Mouse (Mus musculus): ENCODE results near the gene Gm17555. TPM values are rescaled to one million over a fixed set of nuclear protein-coding genes. Genes with fewer than 3 reads are reported as not detected.

Gm17555 gene
- polyA plus RNA-seq, 1 experiment from 2014 or later: not detected

GRCm38 (mm10) chr2:126198971-126199370 lies 15.9 kb upstream of the Gm17555 start:
- Histone ChIP-seq H3K4me1 (replicated peaks; ENCODE audit: control insufficient read depth, insufficient read depth, low read length) (no peaks in the 10 kb centered on the region), H3K27me3 (ENCODE audit: control insufficient read depth, insufficient read depth, low read length) (no peaks in the 10 kb centered on the region), H3K4me2 (replicated peaks; ENCODE audit: low read depth, low read length) (no peak overlapping the region), H3K9me3 (ENCODE audit: control insufficient read depth, low read length) (no peaks in the 10 kb centered on the region), H3K27ac (ENCODE audit: low read depth, low read length) (no peak overlapping the region), H3K4me3 (ENCODE audit: low read depth, low read length) (no peak overlapping the region), H3K9ac (ENCODE audit: low read depth, low read length) (no peak overlapping the region), H3K36me3 (ENCODE audit: control insufficient read depth, insufficient read depth, low read length) (no peaks in the 10 kb centered on the region)
- DNase-seq (ENCODE audit: low spot score): no peak
- ATAC-seq (ENCODE audit: low FRiP score): no peak
- 92% methylated on average over 3 of the region's 3 CpGs for WGBS

- ATAC-seq (ENCODE audit: low FRiP score) (no peak), DNase-seq (ENCODE audit: low spot score) (no peak)
- 83% methylated on average over 6 of the region's 6 CpGs for WGBS
- Histone ChIP-seq H3K36me3 (ENCODE audit: control insufficient read depth, insufficient read depth, low read length) (no peaks in the 10 kb centered on the region), H3K27ac (ENCODE audit: low read depth, low read length) (no peak overlapping the region), H3K4me2 (replicated peaks; ENCODE audit: low read depth, low read length) (no peak overlapping the region), H3K9me3 (ENCODE audit: control insufficient read depth, low read length) (no peaks in the 10 kb centered on the region), H3K4me3 (ENCODE audit: low read depth, low read length) (no peak overlapping the region), H3K4me1 (replicated peaks; ENCODE audit: control insufficient read depth, insufficient read depth, low read length) (no peaks in the 10 kb centered on the region), H3K9ac (ENCODE audit: low read depth, low read length) (no peak overlapping the region), H3K27me3 (ENCODE audit: control insufficient read depth, insufficient read depth, low read length) (no peaks in the 10 kb centered on the region)
These were observed 3.8 kb upstream of the Gm17555 start for GRCm38 (mm10) chr2:126211011-126211680.

GRCm38 (mm10) chr2:126227581-126227980 lies 12.7 kb downstream of the Gm17555 start:
- no peak for DNase-seq (ENCODE audit: low spot score)
- Histone ChIP-seq H3K36me3 (ENCODE audit: control insufficient read depth, insufficient read depth, low read length) (no peaks in the 10 kb centered on the region), H3K27ac (ENCODE audit: low read depth, low read length) (no peak overlapping the region), H3K4me3 (ENCODE audit: low read depth, low read length) (no peak overlapping the region), H3K9ac (ENCODE audit: low read depth, low read length) (no peak overlapping the region), H3K4me2 (replicated peaks; ENCODE audit: low read depth, low read length) (no peak overlapping the region), H3K27me3 (ENCODE audit: control insufficient read depth, insufficient read depth, low read length) (no peaks in the 10 kb centered on the region), H3K9me3 (ENCODE audit: control insufficient read depth, low read length) (no peaks in the 10 kb centered on the region), H3K4me1 (replicated peaks; ENCODE audit: control insufficient read depth, insufficient read depth, low read length) (no peaks in the 10 kb centered on the region)
- no peak for ATAC-seq (ENCODE audit: low FRiP score)
- 65% methylated on average over 4 of the region's 4 CpGs for WGBS

- no peak for DNase-seq (ENCODE audit: low spot score)
- Histone ChIP-seq H3K4me2 (replicated peaks; ENCODE audit: low read depth, low read length) (no peak overlapping the region), H3K4me3 (ENCODE audit: low read depth, low read length) (no peak overlapping the region), H3K36me3 (ENCODE audit: control insufficient read depth, insufficient read depth, low read length) (no peaks in the 10 kb centered on the region), H3K4me1 (replicated peaks; ENCODE audit: control insufficient read depth, insufficient read depth, low read length) (no peaks in the 10 kb centered on the region), H3K9ac (ENCODE audit: low read depth, low read length) (no peak overlapping the region), H3K9me3 (ENCODE audit: control insufficient read depth, low read length) (no peaks in the 10 kb centered on the region), H3K27ac (ENCODE audit: low read depth, low read length) (no peak overlapping the region), H3K27me3 (ENCODE audit: control insufficient read depth, insufficient read depth, low read length) (no peaks in the 10 kb centered on the region)
- WGBS: 89% methylated on average over 1 of the region's 1 CpGs
- no peak for ATAC-seq (ENCODE audit: low FRiP score)
These were observed 16.8 kb downstream of the Gm17555 start for GRCm38 (mm10) chr2:126231731-126232130.

GRCm38 (mm10) chr2:126236905-126237304 lies 22.0 kb downstream of the Gm17555 start:
- H3K27ac ChIP-seq (ENCODE audit: low read depth, low read length): no peak overlapping the region
- no peaks in the 10 kb centered on the region for H3K27me3 ChIP-seq (ENCODE audit: control insufficient read depth, insufficient read depth, low read length)
- H3K4me2 ChIP-seq (replicated peaks; ENCODE audit: low read depth, low read length): no peak overlapping the region
- WGBS: 89% methylated on average over 4 of the region's 4 CpGs
- DNase-seq (ENCODE audit: low spot score) (no peak), ATAC-seq (ENCODE audit: low FRiP score) (no peak)
- H3K4me1 ChIP-seq (replicated peaks; ENCODE audit: control insufficient read depth, insufficient read depth, low read length): no peaks in the 10 kb centered on the region
- H3K9me3 ChIP-seq (ENCODE audit: control insufficient read depth, low read length): no peaks in the 10 kb centered on the region
- no peaks in the 10 kb centered on the region for H3K36me3 ChIP-seq (ENCODE audit: control insufficient read depth, insufficient read depth, low read length)
- no peak overlapping the region for H3K4me3 ChIP-seq (ENCODE audit: low read depth, low read length)
- no peak overlapping the region for H3K9ac ChIP-seq (ENCODE audit: low read depth, low read length)

- no peaks in the 10 kb centered on the region for H3K36me3 ChIP-seq (ENCODE audit: control insufficient read depth, insufficient read depth, low read length)
- H3K4me2 ChIP-seq (replicated peaks; ENCODE audit: low read depth, low read length): no peak overlapping the region
- peak; percentile 6 for DNase-seq (ENCODE audit: low spot score)
- no peak for ATAC-seq (ENCODE audit: low FRiP score)
- H3K4me1 ChIP-seq (replicated peaks; ENCODE audit: control insufficient read depth, insufficient read depth, low read length): no peaks in the 10 kb centered on the region
- no peak overlapping the region for H3K27ac ChIP-seq (ENCODE audit: low read depth, low read length)
- no peaks in the 10 kb centered on the region for H3K27me3 ChIP-seq (ENCODE audit: control insufficient read depth, insufficient read depth, low read length)
- WGBS: 48% methylated on average over 2 of the region's 2 CpGs
- H3K9me3 ChIP-seq (ENCODE audit: control insufficient read depth, low read length): no peaks in the 10 kb centered on the region
- H3K4me3 ChIP-seq (ENCODE audit: low read depth, low read length): no peak overlapping the region
- no peak overlapping the region for H3K9ac ChIP-seq (ENCODE audit: low read depth, low read length)
These were observed 30.5 kb downstream of the Gm17555 start for GRCm38 (mm10) chr2:126245446-126245845.

- DNase-seq (ENCODE audit: low spot score) (no peak), ATAC-seq (ENCODE audit: low FRiP score) (no peak)
- H3K4me3 ChIP-seq (ENCODE audit: low read depth, low read length): no peak overlapping the region
- 91% methylated on average over 2 of the region's 2 CpGs for WGBS
- H3K4me1 ChIP-seq (replicated peaks; ENCODE audit: control insufficient read depth, insufficient read depth, low read length): no peaks in the 10 kb centered on the region
- H3K9ac ChIP-seq (ENCODE audit: low read depth, low read length): no peak overlapping the region
- no peak overlapping the region for H3K27ac ChIP-seq (ENCODE audit: low read depth, low read length)
- H3K4me2 ChIP-seq (replicated peaks; ENCODE audit: low read depth, low read length): no peak overlapping the region
- no peaks in the 10 kb centered on the region for H3K36me3 ChIP-seq (ENCODE audit: control insufficient read depth, insufficient read depth, low read length)
- no peaks in the 10 kb centered on the region for H3K9me3 ChIP-seq (ENCODE audit: control insufficient read depth, low read length)
- H3K27me3 ChIP-seq (ENCODE audit: control insufficient read depth, insufficient read depth, low read length): no peaks in the 10 kb centered on the region
These were observed 33.6 kb downstream of the Gm17555 start for GRCm38 (mm10) chr2:126248536-126248935.

- H3K36me3 ChIP-seq (ENCODE audit: control insufficient read depth, insufficient read depth, low read length): no peaks in the 10 kb centered on the region
- H3K4me1 ChIP-seq (replicated peaks; ENCODE audit: control insufficient read depth, insufficient read depth, low read length): no peaks in the 10 kb centered on the region
- no peak overlapping the region for H3K4me2 ChIP-seq (replicated peaks; ENCODE audit: low read depth, low read length)
- H3K27me3 ChIP-seq (ENCODE audit: control insufficient read depth, insufficient read depth, low read length): no peaks in the 10 kb centered on the region
- no peak overlapping the region for H3K27ac ChIP-seq (ENCODE audit: low read depth, low read length)
- H3K9ac ChIP-seq (ENCODE audit: low read depth, low read length): no peak overlapping the region
- DNase-seq (ENCODE audit: low spot score) (no peak), ATAC-seq (ENCODE audit: low FRiP score) (no peak)
- no peak overlapping the region for H3K4me3 ChIP-seq (ENCODE audit: low read depth, low read length)
- H3K9me3 ChIP-seq (ENCODE audit: control insufficient read depth, low read length): no peaks in the 10 kb centered on the region
These were observed 37.3 kb downstream of the Gm17555 start for GRCm38 (mm10) chr2:126252211-126252610.
